Mouse (Mus musculus) ovary, postnatal 36 days (tissue): ENCODE data around the gene Plcxd1.
A peak's percentile ranks its signal among the peaks of the same experiment; 100 is the strongest.
"Not testable (repeated sequence)": the region's sequence is repeated elsewhere in the genome, so short reads cannot be mapped to it uniquely, and the experiment has no call there.

Experiments used
- DNase-seq: peaks from one replicate; pipeline ENCODE4 v3.0.0; 2022; ENCODE audit warnings: low spot score, mixed read lengths

Plcxd1 gene

DNA sequence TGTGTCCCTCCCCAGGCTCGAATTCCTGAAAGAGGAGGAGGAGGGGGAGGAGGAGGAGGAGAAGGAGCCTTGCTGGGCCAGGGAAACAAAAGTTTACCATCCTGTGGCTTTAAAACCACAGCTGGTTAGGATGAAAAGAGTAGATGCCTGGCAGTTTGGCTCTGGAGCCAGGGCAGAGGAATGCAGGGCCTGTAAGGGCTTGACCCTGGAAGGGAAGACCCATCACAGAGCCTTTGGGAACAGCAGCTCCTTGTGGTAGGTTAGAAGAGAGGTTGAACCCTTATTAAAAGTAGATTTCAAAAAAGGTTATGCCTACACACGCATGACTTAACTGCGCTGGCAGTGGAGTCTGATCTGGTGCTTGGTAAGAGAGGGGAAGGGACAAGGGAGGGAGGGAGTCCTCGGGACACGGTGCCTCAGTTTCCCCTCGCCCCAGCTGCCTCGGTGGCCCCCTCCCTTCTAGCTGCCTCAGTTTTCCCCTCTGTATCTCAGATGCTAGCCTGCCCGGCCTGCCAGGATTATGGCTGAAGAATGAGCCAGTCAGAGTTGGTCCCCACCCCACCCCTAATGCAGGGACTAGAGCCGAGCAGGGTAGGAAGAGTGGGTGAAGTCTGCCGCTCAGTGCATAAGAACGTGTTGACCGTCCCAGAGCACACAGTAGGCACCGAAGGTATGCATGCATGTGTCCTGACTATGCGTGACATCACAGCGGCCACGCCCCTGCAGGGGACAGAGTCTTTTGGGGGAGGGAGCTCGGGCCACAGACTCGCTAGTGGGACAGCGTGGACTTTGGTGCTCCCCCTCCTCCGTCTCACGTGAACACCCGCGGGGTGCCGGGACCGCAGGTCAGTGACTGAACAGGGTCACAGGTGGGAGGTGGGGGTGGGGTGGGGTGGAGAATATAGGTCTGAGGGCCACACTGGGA, at the start of gene Plcxd1:
Gene Plcxd1 (plus strand): TSS at position 314 of the 925 bp plus-strand sequence.
- no peak for DNase-seq

- DNase-seq = peak; percentile 77
Measured at GRCm38 (mm10) chr5:110057637-110058408, 41.9 kb upstream of the Plcxd1 start.

GRCm38 (mm10) chr5:110072413-110072812, 27.4 kb upstream of the Plcxd1 start, which contains the start of gene Gm17655:
Gene Gm17655, minus strand, starts transcription at chr5:110072513.
- not testable (repeated sequence) for DNase-seq

DNA sequence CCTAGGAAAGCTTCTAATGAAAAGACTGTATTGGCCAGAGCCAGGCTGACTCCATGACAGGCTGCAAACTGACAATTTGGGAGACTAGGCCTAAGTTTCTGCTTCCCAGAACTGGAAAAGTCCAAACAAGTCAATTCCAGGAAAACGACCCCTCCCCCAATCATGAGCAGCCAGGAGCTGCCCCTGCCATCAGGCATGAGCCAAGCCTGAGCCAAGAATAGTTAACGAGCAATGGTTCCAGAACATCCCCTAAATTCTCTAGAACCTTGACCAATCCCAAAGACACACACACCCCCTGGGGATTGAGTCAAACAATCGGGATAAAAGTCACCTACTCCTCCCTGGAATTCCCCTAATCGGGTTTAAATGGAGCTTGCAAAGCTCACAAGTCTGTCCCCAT, 16.8 kb upstream of the Plcxd1 start:
- no peak for DNase-seq

GRCm38 (mm10) chr5:110086161-110086866, 13.5 kb upstream of the Plcxd1 start:
- DNase-seq = no peak

GRCm38 (mm10) chr5:110091546-110091945, 8.2 kb upstream of the Plcxd1 start:
- DNase-seq = no peak

DNA sequence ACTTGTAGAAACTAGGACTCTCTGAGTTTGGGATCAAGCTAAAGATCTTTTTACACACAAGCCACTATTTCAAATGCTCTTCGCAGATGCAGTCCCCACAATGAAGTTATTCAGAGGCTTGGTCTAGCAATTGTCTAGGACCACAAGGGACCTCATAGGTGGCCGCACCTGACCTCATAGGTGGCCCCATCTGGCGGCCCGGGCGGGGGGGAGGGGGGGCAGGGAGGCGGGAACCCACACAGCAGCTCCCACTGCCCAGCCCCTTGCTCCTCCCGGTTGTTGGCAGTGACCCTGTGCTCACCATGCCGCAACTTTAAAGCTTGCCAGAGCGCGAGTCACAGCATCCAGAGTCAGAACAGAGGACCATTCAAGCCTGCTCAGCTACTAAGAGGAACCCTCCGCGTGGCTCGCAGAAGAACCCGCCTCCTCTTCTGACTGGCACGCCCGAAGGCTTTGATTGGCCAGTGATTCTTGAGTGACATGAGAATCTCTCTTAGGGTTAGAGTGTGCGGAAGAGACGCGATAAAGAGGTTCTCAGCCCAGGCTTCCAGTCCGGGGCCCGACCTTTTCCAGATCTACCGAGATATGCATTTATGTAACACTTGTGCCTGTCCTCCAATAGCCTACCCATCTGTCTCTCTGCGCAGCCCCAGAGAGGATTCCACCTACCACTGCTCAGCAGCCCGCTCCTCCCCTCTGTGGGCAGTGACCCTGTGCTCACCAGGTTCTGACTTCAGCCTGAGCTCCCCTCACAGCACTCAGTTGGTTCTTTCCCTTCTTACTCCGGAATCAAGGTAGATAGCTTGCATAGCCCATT, 5.5 kb upstream of the Plcxd1 start, which contains the start of gene Gm35315:
Gene Gm35315 (minus strand): TSS at position 391 of the 817 bp plus-strand sequence.
- DNase-seq = peak; percentile 79

DNA sequence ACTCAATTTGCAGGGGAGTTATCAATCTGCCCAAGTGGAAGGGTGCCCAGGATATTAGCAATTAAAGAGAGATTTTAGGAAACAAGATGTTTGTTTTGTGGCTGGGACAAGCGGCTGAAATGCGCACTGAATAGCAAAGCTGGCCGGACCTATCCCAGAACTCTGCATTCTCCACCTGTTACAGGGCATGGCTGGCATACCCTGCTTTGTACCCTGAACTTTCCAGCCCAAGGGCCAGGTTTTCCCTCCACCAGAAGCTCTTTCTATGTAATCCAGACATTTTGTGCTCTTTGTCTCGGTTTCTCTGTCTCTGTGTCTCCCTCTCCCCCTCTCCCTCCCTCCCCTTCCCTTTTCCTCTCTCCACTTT, 4.9 kb upstream of the Plcxd1 start:
- DNase-seq = no peak

- no peak for DNase-seq
Measured at GRCm38 (mm10) chr5:110098991-110099477, 735 bp upstream of the Plcxd1 start.

DNA sequence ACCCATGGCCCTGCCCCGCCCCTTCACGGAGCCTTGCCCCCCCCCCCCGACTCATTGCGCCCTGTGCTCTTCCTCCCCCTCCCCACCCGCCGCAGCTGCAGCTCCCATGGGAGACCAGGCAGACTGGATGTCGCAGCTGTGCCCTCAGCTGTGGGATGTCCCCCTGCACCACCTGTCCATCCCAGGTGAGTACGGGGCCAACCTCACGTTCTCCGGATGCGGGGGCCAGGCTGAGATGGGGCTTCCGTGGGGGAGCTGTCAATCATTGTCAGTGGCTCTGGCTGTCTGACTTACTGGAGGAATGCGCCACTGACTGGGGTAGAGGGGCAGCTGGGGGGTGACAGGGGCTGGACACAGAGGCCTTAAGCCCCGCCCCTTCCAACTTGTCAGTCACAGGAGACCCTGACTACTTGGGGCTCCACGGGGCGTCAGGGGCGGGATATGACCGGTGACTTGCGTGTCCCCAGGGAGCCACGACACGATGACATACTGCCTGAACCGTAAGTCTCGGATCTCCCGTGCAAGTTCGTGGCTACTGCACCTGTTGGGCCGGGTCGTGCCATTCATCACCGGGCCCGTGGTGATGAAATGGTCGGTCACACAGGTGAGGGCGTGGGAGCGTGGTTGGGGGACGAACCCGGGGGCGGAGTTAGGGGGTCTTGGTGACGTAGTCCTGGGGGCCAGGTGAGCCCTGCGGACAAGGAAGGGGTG, 1.3 kb downstream of the Plcxd1 start:
- DNase-seq = no peak

DNA sequence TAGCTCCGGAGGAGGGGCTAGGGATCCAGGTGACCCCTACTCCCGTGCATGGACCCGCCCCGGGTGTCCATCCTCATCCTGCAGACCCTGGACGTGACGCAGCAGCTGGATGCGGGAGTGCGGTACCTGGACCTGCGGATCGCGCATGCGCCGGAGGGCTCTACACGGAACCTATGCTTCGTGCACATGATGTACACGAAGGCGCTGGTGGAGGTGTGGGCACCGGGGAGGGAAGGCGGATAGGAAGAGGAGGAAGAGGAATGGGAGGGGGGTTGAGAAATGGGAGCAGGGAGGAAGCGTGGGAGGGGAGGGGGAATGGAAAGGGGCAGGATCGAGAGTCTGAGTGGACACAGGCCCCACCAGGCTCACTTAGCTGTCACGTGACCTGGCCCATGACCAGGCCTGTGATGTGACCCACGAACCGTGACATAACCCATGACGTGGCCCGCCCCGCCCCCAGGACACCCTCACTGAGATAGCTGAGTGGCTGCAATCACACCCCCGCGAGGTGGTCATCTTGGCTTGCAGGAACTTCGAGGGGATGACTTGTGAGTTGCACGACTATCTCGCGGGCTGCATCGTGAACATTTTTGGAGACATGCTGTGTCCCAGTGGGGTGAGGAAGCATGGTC, 2.1 kb downstream of the Plcxd1 start:
- peak; percentile 23 for DNase-seq

- DNase-seq = no peak
Measured at GRCm38 (mm10) chr5:110102429-110102828, 2.7 kb downstream of the Plcxd1 start.

DNA sequence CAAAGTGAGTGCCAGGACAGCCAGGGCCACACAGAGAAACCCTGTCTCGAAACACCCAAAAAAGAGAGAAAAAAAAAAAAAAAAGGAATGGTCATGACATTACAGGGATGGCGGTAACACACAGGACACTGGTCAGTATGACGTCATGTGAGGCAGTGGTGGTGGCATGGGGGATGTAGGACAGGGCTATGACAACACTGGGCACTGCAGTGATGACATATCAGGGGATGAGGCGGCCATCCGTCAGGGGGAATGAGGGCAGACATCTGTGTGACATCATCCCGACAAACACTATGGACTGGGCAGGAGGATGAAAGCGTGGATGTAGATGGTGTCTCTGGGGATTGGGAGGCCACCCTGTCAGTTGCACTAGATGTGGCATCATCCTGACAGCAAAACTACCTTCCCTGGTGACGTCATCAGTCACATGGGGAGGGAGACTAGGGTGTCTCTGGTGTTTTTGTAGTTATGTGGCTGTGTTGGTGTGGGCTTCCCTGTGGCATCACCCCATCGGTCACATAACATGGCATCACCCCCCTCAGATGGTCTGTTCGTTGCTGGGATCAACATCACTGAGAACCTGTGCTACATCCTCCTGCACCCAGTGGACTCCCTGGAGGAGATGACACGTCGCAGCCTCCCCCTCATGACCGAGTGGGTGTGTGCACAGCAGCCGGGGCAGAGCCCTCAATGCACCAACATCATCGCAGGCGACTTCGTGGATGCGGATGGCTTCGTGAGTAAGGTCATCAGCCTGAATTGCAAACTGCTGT, 3.3 kb downstream of the Plcxd1 start:
- no peak for DNase-seq

GRCm38 (mm10) chr5:110103901-110104615, 4.3 kb downstream of the Plcxd1 start:
- no peak for DNase-seq

GRCm38 (mm10) chr5:110104616-110105380, 5.0 kb downstream of the Plcxd1 start:
- DNase-seq = no peak

GRCm38 (mm10) chr5:110106140-110106871, 6.5 kb downstream of the Plcxd1 start:
- DNase-seq = no peak
